Mouse (Mus musculus): ENCODE data around the gene Wipi2. TPM values are rescaled to one million over a fixed set of nuclear protein-coding genes. Genes with fewer than 3 reads are reported as not detected.

Wipi2 gene
- polyA plus RNA-seq, 1 experiment from 2014 or later, result 29.3 TPM

DNA sequence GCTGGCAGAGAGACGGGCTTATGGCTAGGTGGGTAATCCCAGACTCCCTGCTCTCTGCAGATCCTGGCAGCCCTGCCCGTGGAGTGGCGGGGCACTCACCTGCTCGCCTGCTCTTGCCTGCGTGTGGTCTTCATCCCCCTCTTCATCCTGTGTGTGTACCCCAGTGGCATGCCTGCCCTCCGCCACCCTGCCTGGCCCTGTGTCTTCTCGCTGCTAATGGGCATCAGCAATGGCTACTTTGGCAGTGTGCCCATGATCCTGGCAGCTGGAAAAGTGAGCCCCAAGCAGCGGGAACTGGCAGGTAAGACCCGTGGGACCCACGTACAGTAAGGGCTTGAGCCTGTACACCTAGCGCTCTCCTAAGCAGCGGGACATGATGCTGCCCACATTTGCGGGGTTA, 92.4 kb downstream of the Wipi2 start:
- Histone ChIP-seq H3K9me3 (replicated peaks; ENCODE audit: control insufficient read depth, low read length) (no peaks in the 10 kb centered on the region), H3K36me3 (ENCODE audit: control insufficient read depth, insufficient read depth) (no peaks in the 10 kb centered on the region), H3K27ac (ENCODE audit: low read length) (no peak overlapping the region), H3K4me1 (ENCODE audit: control insufficient read depth, low read depth, low read length) (peaks cover 2% of the 10 kb centered on the region), H3K4me2 (ENCODE audit: low read depth, low read length) (no peak overlapping the region), H3K27me3 (ENCODE audit: control insufficient read depth, insufficient read depth, low read depth, low read length) (no peaks in the 10 kb centered on the region; the same call in 1 of the 2 replicates), H3K4me3 (ENCODE audit: low read depth, low read length) (no peak overlapping the region), H3K9ac (ENCODE audit: low read depth, low read length) (no peak overlapping the region)
- ATAC-seq (ENCODE audit: low read depth), result no peak
- 64% methylated on average over 13 of the region's 13 CpGs for WGBS (ENCODE audit: insufficient replicate concordance)

Other genes starting within 250 kb of the Wipi2 start
- 0.85 and 0.97 TPM in 2 replicates for gene Foxk1, start 226.2 kb upstream of the Wipi2 start, polyA plus RNA-seq (2015; fragmentation: Nextera tagmentation; extraction: Ambion mirVana)
- 4.6 and 5.2 TPM in 2 replicates for gene Ap5z1, start 163.8 kb upstream of the Wipi2 start, polyA plus RNA-seq (2015; fragmentation: Nextera tagmentation; extraction: Ambion mirVana)
- not detected in 2 replicates for gene Papolb, start 97.6 kb upstream of the Wipi2 start, polyA plus RNA-seq (2015; fragmentation: Nextera tagmentation; extraction: Ambion mirVana)
- gene Radil, start 76.6 kb upstream of the Wipi2 start, polyA plus RNA-seq (2015; fragmentation: Nextera tagmentation; extraction: Ambion mirVana), result 0.08 and 0.09 TPM in 2 replicates
- 19.3 and 20.6 TPM in 2 replicates for gene Mmd2, start 18.9 kb upstream of the Wipi2 start, polyA plus RNA-seq (2015; fragmentation: Nextera tagmentation; extraction: Ambion mirVana)
- gene Slc29a4, start 64.8 kb downstream of the Wipi2 start, polyA plus RNA-seq (2015; fragmentation: Nextera tagmentation; extraction: Ambion mirVana), result 0.09 and 0.21 TPM in 2 replicates
- gene Tnrc18, start 190.0 kb downstream of the Wipi2 start, polyA plus RNA-seq (2015; fragmentation: Nextera tagmentation; extraction: Ambion mirVana), result 2.6 and 3.4 TPM in 2 replicates

All from liver, embryonic 16.5 days (tissue).